Mouse (Mus musculus): ENCODE measurements around the gene Gm42674. TPM values are rescaled to one million over a fixed set of nuclear protein-coding genes. Genes with fewer than 3 reads are reported as not detected.

The Gm42674 gene
- total and polyA plus RNA-seq, 2 experiments from 2014 or later = not detected

DNA sequence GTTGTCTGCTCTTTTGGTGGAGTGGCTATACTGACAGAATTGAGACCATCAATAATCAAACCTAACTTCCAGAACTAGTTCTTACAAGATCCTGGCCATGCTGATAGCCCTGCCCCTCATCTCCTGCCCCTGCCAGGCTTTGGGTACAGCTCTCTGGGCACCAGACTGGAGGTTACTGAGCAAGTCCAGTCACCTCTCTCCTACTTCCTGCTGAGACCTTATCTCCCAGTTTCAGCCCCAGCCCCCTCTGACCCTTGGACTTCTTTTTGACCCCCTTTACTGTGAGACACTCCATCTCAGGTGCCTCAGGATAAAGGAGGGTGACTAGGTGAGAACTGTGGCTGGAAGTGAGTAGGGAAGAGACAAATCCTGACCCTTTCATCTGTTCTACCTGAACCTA lies 7.4 kb downstream of the Gm42674 start:
- Histone ChIP-seq H3K4me2 (ENCODE audit: low read depth, low read length) (no peak overlapping the region), H3K9me3 (replicated peaks; ENCODE audit: control insufficient read depth, low read length) (no peaks in the 10 kb centered on the region), H3K9ac (replicated peaks; ENCODE audit: low read depth, low read length) (no peak overlapping the region), H3K27ac (ENCODE audit: low read depth) (no peak overlapping the region), H3K36me3 (replicated peaks; ENCODE audit: control insufficient read depth, insufficient read depth, low read length) (no peaks in the 10 kb centered on the region), H3K4me3 (ENCODE audit: low read depth, low read length) (no peak overlapping the region), H3K4me1 (ENCODE audit: control insufficient read depth, insufficient read depth) (peaks cover 20% of the 10 kb centered on the region; the same call in 1 of the 2 replicates), H3K27me3 (ENCODE audit: control insufficient read depth, insufficient read depth, low read length) (no peaks in the 10 kb centered on the region)
- ATAC-seq (ENCODE audit: insufficient read depth, low read depth) (no peak), DNase-seq (ENCODE audit: low spot score) (no peak)
- no peak for TF ChIP-seq CTCF (IDR thresholded peaks at IDR 0.05; ENCODE audit: low read depth)
- TF ChIP-seq EP300 (IDR thresholded peaks at IDR 0.05; ENCODE audit: low read depth) = no peak

- DNase-seq (ENCODE audit: low spot score) (no peak), ATAC-seq (ENCODE audit: insufficient read depth, low read depth) (no peak)
- Histone ChIP-seq H3K4me3 (ENCODE audit: low read depth, low read length) (no peak overlapping the region), H3K27me3 (ENCODE audit: control insufficient read depth, insufficient read depth, low read length) (no peaks in the 10 kb centered on the region), H3K27ac (ENCODE audit: low read depth) (no peak overlapping the region), H3K36me3 (replicated peaks; ENCODE audit: control insufficient read depth, insufficient read depth, low read length) (no peaks in the 10 kb centered on the region), H3K9ac (replicated peaks; ENCODE audit: low read depth, low read length) (no peak overlapping the region), H3K4me2 (ENCODE audit: low read depth, low read length) (no peak overlapping the region), H3K9me3 (replicated peaks; ENCODE audit: control insufficient read depth, low read length) (no peaks in the 10 kb centered on the region), H3K4me1 (ENCODE audit: control insufficient read depth, insufficient read depth) (peaks cover 13% of the 10 kb centered on the region; the same call in 1 of the 2 replicates)
- no peak for TF ChIP-seq CTCF (IDR thresholded peaks at IDR 0.05; ENCODE audit: low read depth)
- TF ChIP-seq EP300 (IDR thresholded peaks at IDR 0.05; ENCODE audit: low read depth) = no peak
- 72% methylated on average over 3 of the region's 3 CpGs for WGBS
Observed at GRCm38 (mm10) chr3:90611494-90611893, 9.8 kb downstream of the Gm42674 start.

- Histone ChIP-seq H3K27ac (ENCODE audit: low read depth) (no peak overlapping the region), H3K9me3 (replicated peaks; ENCODE audit: control insufficient read depth, low read length) (no peaks in the 10 kb centered on the region), H3K36me3 (replicated peaks; ENCODE audit: control insufficient read depth, insufficient read depth, low read length) (no peaks in the 10 kb centered on the region), H3K4me1 (ENCODE audit: control insufficient read depth, insufficient read depth) (peaks cover 13% of the 10 kb centered on the region; the same call in 1 of the 2 replicates), H3K4me3 (ENCODE audit: low read depth, low read length) (no peak overlapping the region), H3K9ac (replicated peaks; ENCODE audit: low read depth, low read length) (no peak overlapping the region), H3K4me2 (ENCODE audit: low read depth, low read length) (no peak overlapping the region), H3K27me3 (ENCODE audit: control insufficient read depth, insufficient read depth, low read length) (no peaks in the 10 kb centered on the region)
- WGBS = 63% methylated on average over 4 of the region's 4 CpGs
- TF ChIP-seq EP300 (IDR thresholded peaks at IDR 0.05; ENCODE audit: low read depth) = no peak
- TF ChIP-seq CTCF (IDR thresholded peaks at IDR 0.05; ENCODE audit: low read depth) = no peak
- ATAC-seq (ENCODE audit: insufficient read depth, low read depth) (no peak), DNase-seq (ENCODE audit: low spot score) (no peak)
Observed at GRCm38 (mm10) chr3:90612061-90612460, 10.4 kb downstream of the Gm42674 start.

- Histone ChIP-seq H3K4me1 (ENCODE audit: control insufficient read depth, insufficient read depth) (peaks cover 13% of the 10 kb centered on the region; the same call in 1 of the 2 replicates), H3K27me3 (ENCODE audit: control insufficient read depth, insufficient read depth, low read length) (no peaks in the 10 kb centered on the region), H3K4me3 (ENCODE audit: low read depth, low read length) (peak within 1 kb of the TSS; percentile 40), H3K9me3 (replicated peaks; ENCODE audit: control insufficient read depth, low read length) (no peaks in the 10 kb centered on the region), H3K9ac (replicated peaks; ENCODE audit: low read depth, low read length) (peak within 1 kb of the TSS; percentile 39; the same call in 1 of the 2 replicates), H3K36me3 (replicated peaks; ENCODE audit: control insufficient read depth, insufficient read depth, low read length) (no peaks in the 10 kb centered on the region), H3K27ac (ENCODE audit: low read depth) (no peak within 1 kb of the TSS; the same call in 1 of the 2 replicates), H3K4me2 (ENCODE audit: low read depth, low read length) (peak within 1 kb of the TSS; percentile 62)
- WGBS = 2% methylated on average over 23 of the region's 23 CpGs
- ATAC-seq (ENCODE audit: insufficient read depth, low read depth) = peak; percentile 60
- DNase-seq (ENCODE audit: low spot score) = peak; percentile 69
- peak; percentile 74 for TF ChIP-seq CTCF (IDR thresholded peaks at IDR 0.05; ENCODE audit: low read depth)
- TF ChIP-seq EP300 (IDR thresholded peaks at IDR 0.05; ENCODE audit: low read depth) = no peak
Observed at GRCm38 (mm10) chr3:90612728-90613291, 11.1 kb downstream of the Gm42674 start, which contains the start of gene S100a6. S100a6 (plus strand) TSS chr3:90612882.

GRCm38 (mm10) chr3:90613461-90614147 lies 11.9 kb downstream of the Gm42674 start:
- H3K9me3 ChIP-seq (replicated peaks; ENCODE audit: control insufficient read depth, low read length) = no peaks in the 10 kb centered on the region
- WGBS = 64% methylated on average over 7 of the region's 7 CpGs
- H3K4me2 ChIP-seq (ENCODE audit: low read depth, low read length) = peak overlapping the region; percentile 62
- TF ChIP-seq CTCF (IDR thresholded peaks at IDR 0.05; ENCODE audit: low read depth) (no peak), EP300 (IDR thresholded peaks at IDR 0.05; ENCODE audit: low read depth) (no peak)
- no peaks in the 10 kb centered on the region for H3K27me3 ChIP-seq (ENCODE audit: control insufficient read depth, insufficient read depth, low read length)
- H3K4me3 ChIP-seq (ENCODE audit: low read depth, low read length) = peak overlapping the region; percentile 40
- 0 out of 2 replicates have a peak overlapping the region, but pooled peaks have one; percentile 39 for H3K9ac ChIP-seq (replicated peaks; ENCODE audit: low read depth, low read length)
- DNase-seq (ENCODE audit: low spot score) (no peak), ATAC-seq (ENCODE audit: insufficient read depth, low read depth) (no peak)
- H3K4me1 ChIP-seq (ENCODE audit: control insufficient read depth, insufficient read depth) = peaks cover 13% of the 10 kb centered on the region; the same call in 1 of the 2 replicates
- H3K36me3 ChIP-seq (replicated peaks; ENCODE audit: control insufficient read depth, insufficient read depth, low read length) = no peaks in the 10 kb centered on the region
- H3K27ac ChIP-seq (ENCODE audit: low read depth) = no peak overlapping the region; the same call in 1 of the 2 replicates

Data from heart, postnatal 0 days (tissue).